Mouse (Mus musculus) layer of hippocampus, adult 18-20 months (tissue): ENCODE data around the gene Fam122b. TPM values are rescaled to one million over a fixed set of nuclear protein-coding genes. Genes with fewer than 3 reads are reported as not detected.

Experiments
- DNase-seq, 2 experiments: peaks; one replicate each; pipeline ENCODE4 v3.0.0; 2022; ENCODE audit warnings: low spot score in 2 of 2
- total RNA-seq, 2 experiments: library from RNA; stranded (reverse); gene quantifications; 2 replicates each; pipeline ENCODE4 v1.2.3; 2021

Gene Fam122b
- total RNA-seq, 2 experiments from 2014 or later, result 2.6 to 3.4 TPM

DNA sequence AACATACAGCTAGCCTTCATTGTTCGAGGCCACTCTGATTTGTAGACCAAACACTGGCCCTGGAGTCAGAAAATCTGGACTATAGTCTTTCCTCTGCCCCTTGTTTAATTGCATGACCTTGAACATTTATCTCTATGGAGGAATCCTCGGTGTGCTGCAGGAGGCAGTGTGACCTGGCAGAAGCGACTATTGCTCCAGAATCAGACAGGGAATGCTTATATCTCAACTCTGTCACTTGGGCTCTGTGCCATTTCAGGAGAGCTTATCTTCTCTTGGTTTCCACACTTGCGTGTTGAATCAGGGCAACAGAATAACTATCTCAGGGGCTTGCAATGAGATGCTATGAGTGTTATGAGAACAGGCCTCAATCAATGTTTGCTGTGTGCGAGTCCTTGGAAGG, 68.0 kb downstream of the Fam122b start:
- DNase-seq, result no peak

DNA sequence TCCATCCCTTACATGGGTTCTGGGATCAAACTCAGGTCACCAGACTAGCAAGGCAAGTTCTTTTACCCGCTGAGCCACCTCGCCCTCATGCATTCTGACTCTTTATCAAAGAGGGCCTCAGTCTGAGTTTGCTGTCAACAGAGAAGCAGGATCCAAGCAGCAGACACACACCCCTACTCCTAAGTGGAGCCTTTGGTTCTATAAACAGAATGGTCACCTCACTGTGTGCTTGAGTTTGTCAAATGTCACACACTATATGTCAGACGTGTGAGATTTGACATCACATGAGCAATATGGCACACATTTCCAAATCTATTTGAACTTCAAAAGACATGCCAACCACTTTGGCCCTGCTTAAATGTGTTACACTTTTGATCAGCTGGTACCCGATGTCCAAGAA, 71.9 kb downstream of the Fam122b start:
- no peak for DNase-seq

DNA sequence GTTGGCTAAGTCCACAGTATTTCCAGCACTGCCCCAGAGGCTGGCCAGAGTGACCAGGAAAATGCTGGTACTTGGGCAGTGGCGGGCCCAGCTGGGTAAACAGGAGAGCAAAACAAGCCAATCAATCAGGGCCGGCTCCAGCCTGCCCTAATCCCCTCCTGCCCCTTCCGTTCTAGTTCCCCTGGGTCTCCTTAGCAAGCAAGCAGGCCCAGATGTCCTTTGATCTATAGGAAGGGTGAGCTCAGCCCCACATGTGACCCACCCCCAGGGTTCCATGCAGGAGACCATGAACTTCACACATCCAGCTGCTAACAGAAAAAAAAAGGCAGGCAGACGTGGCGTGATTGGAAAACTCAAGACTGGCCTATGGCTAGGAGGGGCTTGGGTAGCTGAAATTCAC, 73.2 kb downstream of the Fam122b start:
- DNase-seq, result no peak

Other genes with a start within 250 kb of the Fam122b start
- gene Plac1, start 29.7 kb downstream of the Fam122b start, total RNA-seq, result not detected
- gene Fam122c, start 3.6 kb upstream of the Fam122b start, total RNA-seq, result not detected
- gene Mospd1, start 100.7 kb upstream of the Fam122b start, total RNA-seq, result 10 to 100 TPM; 11.6 to 11.9 TPM
- gene Etd, start 165.1 kb upstream of the Fam122b start, total RNA-seq, result not detected